Mouse (Mus musculus) heart, adult 8-10 months (tissue): Measurements from ENCODE around the gene Glo1. TPM values are rescaled to one million over a fixed set of nuclear protein-coding genes. Genes with fewer than 3 reads are reported as not detected.

ENCODE experiments used
- DNase-seq: peaks from one replicate; pipeline ENCODE4 v3.0.0; 2022; ENCODE audit warnings: low spot score
- total RNA-seq, 4 experiments: library from RNA; stranded (reverse); gene quantifications; 2 replicates each; pipeline ENCODE4 v1.2.4; 2022

Gene Glo1
- total RNA-seq, 4 experiments from 2014 or later: 157 to 166 (median 162) TPM

GRCm38 (mm10) chr17:30581201-30581600 is 45.5 kb downstream of the Glo1 start:
- no peak for DNase-seq

DNA sequence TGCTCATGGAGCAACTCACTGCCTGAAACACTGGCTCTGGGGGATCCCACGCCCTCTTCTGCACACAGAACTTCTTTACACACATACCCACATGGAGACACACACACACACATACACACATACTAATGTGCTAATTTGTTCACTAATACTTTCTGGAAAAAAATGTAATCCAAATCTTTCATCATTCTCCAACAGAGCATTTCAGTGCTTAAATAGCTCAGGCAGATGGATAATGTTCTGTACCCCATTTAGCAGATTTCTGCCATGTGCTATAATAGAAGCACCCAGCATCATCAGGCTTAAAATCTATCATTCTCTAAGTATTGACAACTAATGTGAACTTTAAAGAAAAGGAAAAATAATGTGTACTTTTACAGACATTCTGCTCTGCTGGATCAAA is 45.9 kb downstream of the Glo1 start:
- DNase-seq: no peak

DNA sequence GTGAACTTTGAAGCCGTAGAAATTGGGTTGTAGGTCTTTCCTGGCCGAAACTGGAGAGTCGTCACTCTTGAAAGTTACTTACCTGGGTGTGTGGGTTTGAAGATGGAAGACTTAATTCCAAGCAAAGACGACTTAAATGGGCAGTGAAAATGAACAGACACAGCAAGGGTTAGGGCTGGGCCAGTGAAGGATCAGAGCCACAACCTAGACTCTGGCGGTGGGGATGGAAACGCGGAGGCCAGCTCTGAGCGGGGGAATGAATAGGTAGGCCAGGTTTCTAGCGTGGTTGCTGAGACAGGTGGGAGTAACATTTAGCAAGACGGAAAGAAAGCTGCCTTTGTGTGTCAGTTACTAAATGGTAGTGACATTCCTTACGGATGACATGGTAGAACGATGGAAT is 49.7 kb downstream of the Glo1 start:
- DNase-seq: no peak

DNA sequence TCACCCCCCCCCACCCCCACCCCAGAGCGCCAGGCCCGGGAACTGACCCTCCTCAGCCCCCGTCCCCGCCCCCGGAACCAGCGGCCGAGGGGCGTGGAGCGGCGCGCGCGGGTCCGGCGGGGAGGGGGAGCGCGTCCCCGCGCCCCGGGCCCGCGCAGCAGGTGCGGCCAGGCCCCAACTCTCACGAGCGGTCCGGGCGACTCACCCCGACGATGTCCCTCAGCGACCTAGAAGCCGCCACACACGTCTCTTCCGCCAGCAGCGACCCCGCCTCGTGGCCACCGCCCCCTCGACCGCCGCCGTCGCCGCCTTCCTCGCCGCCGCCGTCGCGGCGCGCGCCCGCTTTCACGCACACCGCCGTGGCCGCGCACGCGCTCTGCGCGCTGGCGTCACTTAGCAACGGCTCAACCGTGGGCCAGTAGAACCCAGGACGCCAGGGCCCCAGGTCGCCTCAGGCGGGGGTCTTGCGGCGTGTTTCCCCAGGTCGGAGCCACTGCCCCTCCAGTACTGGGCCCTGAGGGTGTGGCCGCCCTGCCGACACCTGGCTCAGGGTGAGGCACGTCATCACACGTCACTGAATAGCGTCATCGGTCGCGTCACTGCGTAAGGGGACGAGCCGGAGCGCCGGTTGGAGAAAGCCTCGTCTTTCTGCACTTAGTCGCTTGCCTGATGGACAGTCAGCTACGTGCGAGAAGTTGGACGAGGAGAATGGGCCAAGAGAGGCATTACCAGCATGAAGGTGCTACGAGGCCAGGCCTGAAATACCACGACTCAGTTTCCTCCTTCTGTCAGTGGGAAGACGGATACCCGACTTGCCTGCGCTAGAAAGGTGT is 50.5 kb downstream of the Glo1 start, which contains the start of gene Btbd9:
TSS of gene Btbd9 (minus strand) at position 548 of the 833 bp plus-strand sequence.
- peak; percentile 96 for DNase-seq

DNA sequence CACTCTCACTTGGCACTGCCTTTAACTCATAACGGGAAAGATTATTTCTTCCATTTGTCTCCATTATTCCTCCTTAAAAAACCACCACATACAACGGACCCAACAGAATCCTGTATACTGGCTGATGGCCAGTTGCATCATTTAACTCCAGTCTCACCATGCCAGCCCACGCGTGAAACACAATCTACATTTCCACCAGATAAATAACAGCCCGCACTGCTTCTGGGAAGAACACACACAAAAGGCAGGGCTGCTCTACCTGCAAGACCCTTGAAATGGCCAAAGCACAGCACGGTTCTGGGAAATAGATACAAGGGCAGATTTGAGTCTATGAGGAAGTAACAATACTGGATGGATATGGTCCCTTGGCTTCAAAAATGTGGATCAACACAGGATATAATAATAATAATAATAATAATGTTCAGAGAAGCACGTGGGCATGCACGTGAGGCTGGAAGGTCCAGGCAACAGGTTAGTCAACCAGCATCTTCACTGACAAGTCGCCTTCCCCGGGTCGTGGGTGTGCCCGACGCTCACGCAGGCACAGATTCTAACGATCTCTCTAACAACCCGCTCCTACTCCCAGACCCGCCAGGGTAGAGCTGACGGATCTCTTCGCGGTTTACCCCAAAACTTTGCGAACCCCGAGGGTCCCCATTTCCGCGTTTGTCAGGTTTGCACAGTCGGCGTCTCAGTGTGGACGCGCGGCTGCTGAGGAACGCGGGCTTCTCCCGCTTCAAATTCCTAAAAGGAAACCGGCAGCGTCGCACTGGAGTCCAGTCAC is 51.4 kb downstream of the Glo1 start:
- DNase-seq: peak; percentile 42

DNA sequence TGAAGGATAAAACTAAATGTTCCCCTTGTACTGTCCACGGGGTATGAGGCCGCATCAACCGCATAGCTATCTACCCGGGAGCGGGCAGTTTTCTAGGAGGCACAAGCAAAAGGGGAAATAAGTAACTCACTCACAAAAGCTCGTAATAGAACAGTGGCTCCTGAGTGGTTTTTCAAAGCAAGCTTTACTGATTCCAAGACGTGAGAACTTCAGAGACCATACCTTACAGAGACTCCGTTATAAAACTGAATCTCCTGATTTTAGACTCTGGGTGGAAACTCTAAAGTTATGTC is 51.9 kb downstream of the Glo1 start:
- DNase-seq: no peak

DNA sequence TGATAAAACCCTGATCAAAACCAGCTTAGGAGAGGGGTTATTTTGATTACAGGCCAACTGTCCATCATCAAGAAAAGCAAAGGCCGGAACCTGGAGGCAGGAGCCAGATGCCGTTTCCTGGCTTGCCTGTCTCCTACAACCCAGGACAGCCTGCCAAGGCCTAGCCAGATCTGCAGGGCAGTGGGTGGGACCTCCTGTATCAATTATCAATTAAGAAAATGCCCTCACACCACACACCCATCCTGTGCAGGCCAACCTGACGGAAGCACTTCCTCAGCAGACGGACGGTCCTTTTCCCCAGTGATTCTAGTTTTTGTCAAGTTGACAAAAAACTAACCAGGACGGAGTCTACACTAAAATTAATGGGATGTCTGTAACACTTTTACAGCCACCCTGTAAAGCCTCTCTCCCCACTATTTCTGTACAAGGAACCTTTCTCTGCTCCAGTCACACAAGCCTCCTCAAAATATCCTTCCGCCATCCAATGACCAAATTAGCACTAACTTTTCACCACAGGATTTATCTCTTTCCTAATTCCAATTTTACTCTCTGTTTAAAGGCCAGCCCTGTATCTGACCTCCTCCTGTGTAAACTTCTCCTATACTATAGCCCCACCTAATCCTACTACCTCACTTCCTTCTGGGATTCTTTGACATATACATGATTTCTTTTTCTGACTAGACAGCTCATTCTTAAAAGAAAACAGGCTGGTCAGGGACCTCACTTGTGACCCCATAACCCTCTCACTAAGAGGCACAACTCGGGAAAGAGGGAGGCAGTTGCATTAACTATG is 52.5 kb downstream of the Glo1 start:
- peak; percentile 40 for DNase-seq

- DNase-seq: no peak
Observed at GRCm38 (mm10) chr17:30570971-30571370, 55.7 kb downstream of the Glo1 start.

DNA sequence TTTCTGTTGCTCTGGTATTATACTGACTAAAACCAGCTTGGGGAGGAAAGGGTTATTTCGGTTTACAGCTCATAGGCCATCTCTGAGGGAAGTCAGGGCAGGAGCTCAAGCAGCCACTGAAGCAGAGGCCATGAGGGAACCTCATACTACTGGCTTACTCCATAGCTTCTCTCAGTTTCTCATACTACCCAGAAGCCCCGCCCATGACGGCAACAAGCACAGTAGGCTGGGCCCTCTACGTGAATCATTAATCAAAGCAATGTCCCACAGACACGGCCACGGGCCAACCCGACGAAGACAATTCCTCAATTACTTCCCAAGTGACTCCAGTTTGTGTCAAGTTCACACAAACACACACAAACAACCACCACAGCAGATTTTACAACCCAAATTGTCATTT is 56.5 kb downstream of the Glo1 start:
- DNase-seq: no peak

GRCm38 (mm10) chr17:30568473-30568872 is 58.2 kb downstream of the Glo1 start:
- DNase-seq: no peak

- no peak for DNase-seq
Observed at GRCm38 (mm10) chr17:30564971-30565370, 61.7 kb downstream of the Glo1 start.

DNA sequence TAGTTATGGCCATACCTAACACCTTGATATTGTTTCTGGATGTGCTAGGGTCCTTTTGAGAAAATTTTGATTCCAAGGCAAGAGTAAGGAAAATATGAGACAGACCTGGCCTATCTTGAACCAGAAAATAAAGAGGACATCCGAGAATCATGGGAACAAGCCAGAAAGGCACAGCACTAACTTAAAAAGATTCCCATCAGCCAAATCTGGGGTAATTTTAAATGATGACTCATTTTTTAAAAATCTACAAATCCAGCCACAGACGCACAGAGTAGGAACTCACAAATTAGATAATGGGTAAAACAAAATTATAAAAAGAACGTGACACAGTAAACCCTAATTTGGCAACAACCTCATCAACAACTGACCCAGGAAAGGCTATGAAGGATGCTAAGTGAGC is 62.3 kb downstream of the Glo1 start:
- DNase-seq: no peak

DNA sequence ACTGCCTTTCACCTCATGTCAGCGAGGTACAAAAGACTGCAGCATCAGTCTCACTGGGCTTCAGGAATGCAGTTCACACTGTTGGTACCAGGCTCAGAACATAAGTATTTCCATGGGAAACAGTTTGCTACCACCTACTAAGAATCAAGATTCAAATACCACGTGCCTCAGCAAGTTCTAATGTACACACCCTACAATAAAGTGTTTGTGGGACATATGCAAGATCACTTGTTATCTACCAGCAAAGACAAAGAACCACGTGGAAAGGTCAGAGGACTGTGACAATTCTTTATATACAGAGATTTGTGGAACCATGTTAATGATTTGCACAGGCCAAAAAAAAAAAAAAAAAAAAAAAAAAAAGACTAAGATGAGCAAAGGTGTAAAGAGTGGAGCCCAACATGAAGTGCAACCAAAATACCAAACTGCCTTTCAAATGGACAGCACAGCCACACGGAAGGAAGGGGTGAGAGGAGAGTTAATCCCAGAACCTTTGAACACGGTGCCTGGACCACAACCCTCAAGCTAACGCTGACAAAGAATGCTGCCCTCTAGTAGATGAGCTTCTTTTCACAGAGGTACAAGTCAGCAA is 63.1 kb downstream of the Glo1 start:
- no peak for DNase-seq

GRCm38 (mm10) chr17:30562770-30563169 is 63.9 kb downstream of the Glo1 start:
- DNase-seq: no peak

GRCm38 (mm10) chr17:30559536-30559935 is 67.1 kb downstream of the Glo1 start:
- DNase-seq: peak; percentile 61

DNA sequence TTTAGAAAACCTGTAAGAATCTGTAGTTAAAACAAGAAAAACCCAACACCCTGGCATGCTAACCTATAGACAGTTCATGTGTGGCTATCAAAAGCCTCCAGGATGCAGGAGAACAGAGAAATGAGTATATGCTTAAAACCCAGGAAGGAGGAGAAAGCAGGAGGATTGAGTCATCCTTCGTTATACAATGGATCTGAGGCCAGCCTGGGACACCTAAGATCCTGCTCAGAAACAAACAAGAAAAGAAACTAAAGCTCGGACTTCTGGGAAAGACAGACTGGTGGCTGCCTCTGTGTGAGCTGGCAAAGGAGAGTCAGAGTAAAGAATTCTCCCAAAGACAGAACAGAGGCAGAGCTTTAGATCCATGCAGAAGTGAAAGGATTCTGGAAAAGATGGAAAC is 68.0 kb downstream of the Glo1 start:
- DNase-seq: no peak

GRCm38 (mm10) chr17:30556512-30556911 is 70.2 kb downstream of the Glo1 start:
- no peak for DNase-seq

DNA sequence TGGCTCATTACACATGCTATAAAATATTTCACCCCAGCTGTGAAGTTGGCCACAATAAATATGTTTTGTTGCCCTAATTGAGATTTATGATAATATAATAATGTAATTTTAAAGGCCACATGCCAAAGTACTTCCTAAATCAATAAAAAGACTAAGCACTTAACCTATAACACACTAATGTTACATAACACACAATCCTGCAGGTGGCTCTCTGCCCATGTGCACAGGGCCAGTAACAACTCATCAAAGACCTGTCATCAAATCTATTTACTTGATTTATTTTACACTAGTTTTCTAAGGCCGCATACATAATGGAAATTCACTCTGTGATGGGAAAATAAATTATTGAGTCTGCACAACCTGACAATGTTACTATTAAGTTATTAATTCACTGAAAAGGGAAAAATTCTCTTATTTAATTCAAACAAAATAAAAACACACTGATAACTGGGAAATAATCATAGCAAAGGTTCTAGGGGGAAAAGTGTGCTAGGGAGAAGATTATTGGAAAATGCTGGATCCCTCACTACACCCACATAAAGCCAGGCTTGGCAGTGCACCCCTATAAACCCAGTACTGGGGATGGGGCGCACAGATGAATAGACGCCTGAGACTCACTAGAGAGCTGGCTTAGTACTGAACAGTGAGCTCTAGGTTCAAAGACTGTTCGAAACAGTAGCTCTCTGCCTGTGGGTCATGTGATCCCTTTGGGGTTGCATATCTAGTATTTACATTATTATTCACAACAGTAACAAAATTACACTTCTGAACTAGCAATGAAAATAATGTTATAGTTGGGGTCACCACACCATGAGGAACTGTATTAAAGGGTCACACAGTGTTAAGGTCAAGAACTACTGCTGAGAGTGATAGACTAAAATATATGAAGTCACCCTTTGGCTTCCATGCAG is 73.4 kb downstream of the Glo1 start:
- no peak for DNase-seq

GRCm38 (mm10) chr17:30550774-30551107 is 75.9 kb downstream of the Glo1 start:
- no peak for DNase-seq

- DNase-seq: no peak
Observed at GRCm38 (mm10) chr17:30549899-30550773, 76.5 kb downstream of the Glo1 start.
